Mouse (Mus musculus) ES-Bruce4 (cell line): ENCODE data around the gene Dlgap1.

Experiments
- CTCF ChIP-seq: IDR thresholded peaks from one replicate; pipeline ENCODE4 v1.8.1; 2011; ENCODE audit warnings: low read depth, low read length
- EP300 ChIP-seq: IDR thresholded peaks from 2 replicates; pipeline ENCODE4 v1.6.1; 2011; ENCODE audit warnings: low read depth, low read length; ENCODE audit not compliant: insufficient read depth
- POLR2A ChIP-seq: IDR thresholded peaks from one replicate; pipeline ENCODE4 v1.8.1; 2011; ENCODE audit warnings: low read length; ENCODE audit not compliant: insufficient read depth

DNA sequence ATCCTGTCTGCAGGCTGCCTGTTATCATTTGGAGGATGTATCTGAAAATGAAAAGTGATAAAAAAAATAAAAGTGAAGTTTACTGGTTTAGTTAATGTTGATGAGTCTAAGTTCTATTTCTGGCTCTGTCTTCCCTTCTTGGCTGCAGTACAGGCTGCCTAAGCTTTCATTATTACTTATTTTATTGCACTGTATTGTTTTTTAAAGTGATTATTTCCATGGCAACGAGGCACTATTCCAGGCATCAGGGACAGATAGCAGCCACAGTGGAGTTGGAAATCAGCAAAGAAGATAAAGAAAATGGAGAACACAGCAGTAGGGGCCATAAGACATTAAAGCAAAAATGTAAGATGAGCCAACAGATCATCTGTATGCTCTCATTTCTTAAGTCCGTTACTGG lies 66.0 kb downstream of the Dlgap1 start:
- no peak for TF ChIP-seq CTCF
- no peak for TF ChIP-seq POLR2A
- no peak for TF ChIP-seq EP300
